Comparison of ENCODE assay signal across 27 mouse cellular contexts in genomic region chr13:108086724-108087123, GRCm38 (mm10).
"Had no signal": no experiment of that assay in that cellular context is flagged by ENCODE, and none has a peak within 500 bp of the region (broad histone marks: within the 10 kb centered on the region; RNA-seq: fewer than 3 reads in every experiment).

No protein-coding gene starts in this region.

- H3K36me3 ChIP-seq: embryonic facial prominence, embryonic 12.5 days; embryonic facial prominence, embryonic 15.5 days; forebrain, embryonic 12.5 days; forebrain, embryonic 15.5 days had no signal

- ATAC-seq: forebrain, embryonic 13.5 days; forebrain, embryonic 14.5 days; forebrain, embryonic 15.5 days; forebrain, embryonic 16.5 days; forebrain, postnatal 0 days had no signal

- H3K4me3 ChIP-seq: embryonic facial prominence, embryonic 10.5 days; embryonic facial prominence, embryonic 12.5 days; embryonic facial prominence, embryonic 13.5 days; embryonic facial prominence, embryonic 15.5 days; erythroblast, embryonic 14.5 days; forebrain, embryonic 10.5 days; forebrain, embryonic 12.5 days; forebrain, embryonic 13.5 days; forebrain, embryonic 15.5 days; gastrocnemius, adult 2 months; heart, adult 2 months had no signal

- DNase-seq: cerebellum, adult 8-10 months; cerebellum, adult 9-10 months; cerebellum, adult 9-11 months; cerebellum, postnatal 10 days; cerebellum, postnatal 14 days; cerebellum, postnatal 25 days; cerebellum, postnatal 36 days; embryo, embryonic 11 days; forebrain, postnatal 0 days; gastrocnemius, adult 2 months; gastrocnemius, postnatal 10 days; gastrocnemius, postnatal 14 days; gastrocnemius, postnatal 25 days; gastrocnemius, postnatal 36 days; heart, adult 18-20 months; heart, adult 2 months had no signal

- H3K27ac ChIP-seq: embryonic facial prominence, embryonic 10.5 days; embryonic facial prominence, embryonic 12.5 days; embryonic facial prominence, embryonic 13.5 days; embryonic facial prominence, embryonic 15.5 days; forebrain, embryonic 10.5 days; forebrain, embryonic 12.5 days; forebrain, embryonic 13.5 days; forebrain, embryonic 15.5 days; gastrocnemius, adult 2 months; heart, adult 2 months had no signal

- H3K9ac ChIP-seq: embryonic facial prominence, embryonic 12.5 days; embryonic facial prominence, embryonic 13.5 days; embryonic facial prominence, embryonic 15.5 days; forebrain, embryonic 12.5 days; forebrain, embryonic 13.5 days; forebrain, embryonic 15.5 days; forebrain, postnatal 0 days had no signal

- H3K4me2 ChIP-seq: embryonic facial prominence, embryonic 12.5 days; embryonic facial prominence, embryonic 13.5 days; embryonic facial prominence, embryonic 15.5 days; forebrain, embryonic 12.5 days; forebrain, embryonic 13.5 days; forebrain, embryonic 15.5 days had no signal

- H3K9me3 ChIP-seq: embryonic facial prominence, embryonic 10.5 days; embryonic facial prominence, embryonic 12.5 days; embryonic facial prominence, embryonic 13.5 days; embryonic facial prominence, embryonic 15.5 days; forebrain, embryonic 10.5 days; forebrain, embryonic 12.5 days; forebrain, embryonic 13.5 days; forebrain, embryonic 15.5 days had no signal

- H3K27me3 ChIP-seq: embryonic facial prominence, embryonic 12.5 days; embryonic facial prominence, embryonic 13.5 days; embryonic facial prominence, embryonic 15.5 days; forebrain, embryonic 12.5 days; forebrain, embryonic 13.5 days; forebrain, embryonic 15.5 days had no signal

- H3K4me1 ChIP-seq: embryonic facial prominence, embryonic 10.5 days; embryonic facial prominence, embryonic 12.5 days; embryonic facial prominence, embryonic 15.5 days; forebrain, embryonic 12.5 days; forebrain, embryonic 13.5 days; forebrain, embryonic 15.5 days had no signal
